Mouse (Mus musculus) ES-E14 (cell line): ENCODE measurements around the gene Usp49. TPM values are rescaled to one million over a fixed set of nuclear protein-coding genes. Genes with fewer than 3 reads are reported as not detected.

Experiments used
- DNase-seq: peaks from one replicate; pipeline ENCODE4 v3.0.0-alpha.2; 2013; ENCODE audit warnings: low read depth, low spot score
- H3K27ac ChIP-seq: 2 replicates; pipeline ENCODE4 v1.5.1; 2012; ENCODE audit warnings: low read depth, mild to moderate bottlenecking, low read length, moderate library complexity, mixed read lengths; ENCODE audit not compliant: poor library complexity, insufficient read depth, severe bottlenecking
- H3K36me3 ChIP-seq: 2 replicates; pipeline ENCODE4 v1.6.1; 2012; ENCODE audit warnings: mild to moderate bottlenecking, low read length, moderate library complexity, mixed read lengths; ENCODE audit not compliant: control insufficient read depth, poor library complexity, insufficient read depth, severe bottlenecking
- H3K4me1 ChIP-seq, 2 experiments: fragments of 150-350 bp in 1 of 2; sonication (generic) in 1 of 2; 2 replicates each; pipeline ENCODE4 v1.6.1; 2012; ENCODE audit warnings: low read length in 2 of 2, mild to moderate bottlenecking in 1 of 2, mixed read lengths in 1 of 2; ENCODE audit not compliant: control insufficient read depth in 2 of 2, insufficient read depth in 2 of 2, poor library complexity in 1 of 2
- H3K4me3 ChIP-seq, 2 experiments: fragments of 150-350 bp in 1 of 2; sonication (generic) in 1 of 2; 2 replicates each; pipeline ENCODE4 v1.5.1; 2012; ENCODE audit warnings: low read length in 2 of 2, low read depth in 1 of 2, mild to moderate bottlenecking in 1 of 2, mixed read lengths in 1 of 2; ENCODE audit not compliant: insufficient read depth in 1 of 2, poor library complexity in 1 of 2, severe bottlenecking in 1 of 2
- H3K9ac ChIP-seq: 2 replicates; pipeline ENCODE4 v1.6.1; 2012; ENCODE audit warnings: low read depth, mild to moderate bottlenecking, low read length, mixed read lengths; ENCODE audit not compliant: poor library complexity, insufficient read depth, severe bottlenecking
- H3K9me3 ChIP-seq: fragments of 150-350 bp; sonication (generic); 2 replicates; pipeline ENCODE4 v1.6.1; 2012; ENCODE audit warnings: low read depth, mild to moderate bottlenecking, low read length; ENCODE audit not compliant: control insufficient read depth, insufficient read depth
- CHD2 ChIP-seq: IDR thresholded peaks from 2 replicates; pipeline ENCODE4 v1.6.1; 2014; ENCODE audit warnings: mild to moderate bottlenecking, low read depth, low read length, inconsistent platforms
- HCFC1 ChIP-seq: IDR thresholded peaks from 2 replicates; pipeline ENCODE4 v1.6.1; 2012; ENCODE audit warnings: low read length, inconsistent platforms, borderline replicate concordance; ENCODE audit not compliant: insufficient read depth
- MAFK ChIP-seq: IDR thresholded peaks from 2 replicates; pipeline ENCODE4 v1.6.1; 2014; ENCODE audit warnings: mild to moderate bottlenecking, low read depth, low read length, inconsistent platforms; ENCODE audit not compliant: insufficient read depth
- ZC3H11A ChIP-seq: IDR thresholded peaks from 2 replicates; pipeline ENCODE4 v1.6.1; 2012; ENCODE audit warnings: low read depth, mild to moderate bottlenecking, inconsistent platforms, low read length, borderline replicate concordance
- ZNF384 ChIP-seq: IDR thresholded peaks from 2 replicates; pipeline ENCODE4 v1.6.1; 2012; ENCODE audit warnings: low read depth, low read length, inconsistent platforms
- in situ Hi-C, 2 experiments: fragments of 600-800 bp; cut with MboI; formaldehyde crosslinking; loops; one replicate each; pipeline ENCODE4 v1.15.1; 2025; ENCODE audit warnings: low sequenced_read_pairs in 2 of 2, inconsistent platforms in 1 of 2; ENCODE audit not compliant: unreplicated experiment in 2 of 2
- total RNA-seq: library from RNA; depleted of rRNA; stranded (reverse); fragments of 300-350 nt; gene quantifications from 2 replicates; pipeline ENCODE4 v1.2.3, GENCODE M21; 2012

The Usp49 gene
- total RNA-seq, 1 experiment, result 10.0 TPM

- H3K4me1 ChIP-seq, result peaks cover 0 to 36% of the 10 kb centered on the region in 2 experiments; a peak in 3 of 4 replicates
- in situ Hi-C loops, result no loop called here
- H3K9me3 ChIP-seq, result no peaks in the 10 kb centered on the region
- peaks cover 14% of the 10 kb centered on the region; the same call in 1 of the 2 replicates for H3K36me3 ChIP-seq
- peak overlapping the region; percentile 84 for H3K27ac ChIP-seq
- TF ChIP-seq HCFC1 (no peak), MAFK (no peak), ZC3H11A (no peak), ZNF384 (no peak), CHD2 (no peak)
- no peak for DNase-seq
- peak overlapping the region; percentile 48 to 57 for H3K4me3 ChIP-seq
- peak overlapping the region; percentile 80 for H3K9ac ChIP-seq
These were observed 72.3 kb downstream of the Usp49 start for GRCm38 (mm10) chr17:47702548-47703345.

GRCm38 (mm10) chr17:47703556-47703955 lies 73.1 kb downstream of the Usp49 start:
- TF ChIP-seq CHD2 (no peak), HCFC1 (no peak), ZC3H11A (no peak), MAFK (no peak), ZNF384 (no peak)
- DNase-seq, result no peak
- H3K4me1 ChIP-seq, result peaks cover 0 to 37% of the 10 kb centered on the region in 2 experiments; a peak in 3 of 4 replicates
- H3K27ac ChIP-seq, result peak overlapping the region; percentile 84
- peak overlapping the region; percentile 48 to 57 for H3K4me3 ChIP-seq
- H3K9me3 ChIP-seq, result no peaks in the 10 kb centered on the region
- in situ Hi-C loops, result no loop called here
- peaks cover 12% of the 10 kb centered on the region; the same call in 1 of the 2 replicates for H3K36me3 ChIP-seq
- H3K9ac ChIP-seq, result peak overlapping the region; percentile 80

- peaks cover 3 to 39% of the 10 kb centered on the region in 2 experiments; a peak in 3 of 4 replicates for H3K4me1 ChIP-seq
- no peak for DNase-seq
- H3K9me3 ChIP-seq, result no peaks in the 10 kb centered on the region
- TF ChIP-seq ZC3H11A, result no peak
- no peak for TF ChIP-seq MAFK
- no peak for TF ChIP-seq CHD2
- TF ChIP-seq ZNF384, result no peak
- TF ChIP-seq HCFC1, result no peak
- H3K9ac ChIP-seq, result no peak overlapping the region; the same call in 1 of the 2 replicates
- H3K36me3 ChIP-seq, result peaks cover 12% of the 10 kb centered on the region; the same call in 1 of the 2 replicates
- H3K4me3 ChIP-seq, result peak overlapping the region; percentile 34 to 48; a peak in 2 of 4 replicates
- in situ Hi-C loops, result no loop called here
- no peak overlapping the region for H3K27ac ChIP-seq
These were observed 74.2 kb downstream of the Usp49 start for GRCm38 (mm10) chr17:47704692-47705091.

- peaks cover 4% of the 10 kb centered on the region; the same call in 1 of the 2 replicates for H3K36me3 ChIP-seq
- H3K9ac ChIP-seq, result no peak overlapping the region; the same call in 1 of the 2 replicates
- no peak for DNase-seq
- no peaks in the 10 kb centered on the region for H3K9me3 ChIP-seq
- no peak overlapping the region for H3K27ac ChIP-seq
- no peak overlapping the region for H3K4me3 ChIP-seq
- TF ChIP-seq ZC3H11A, result no peak
- TF ChIP-seq ZNF384, result no peak
- TF ChIP-seq HCFC1, result no peak
- TF ChIP-seq MAFK, result no peak
- TF ChIP-seq CHD2, result no peak
- in situ Hi-C loops, result no loop called here
- peaks cover 6 to 52% of the 10 kb centered on the region in 2 experiments; a peak in 3 of 4 replicates for H3K4me1 ChIP-seq
These were observed 75.7 kb downstream of the Usp49 start for GRCm38 (mm10) chr17:47706196-47706595.
